In genomic region chr15:89195261-89195681, GRCm38 (mm10) we compare ENCODE assay signal across 8 mouse cellular contexts. TPM values are rescaled to one million over a fixed set of nuclear protein-coding genes. Genes with fewer than 3 reads are reported as not detected.
DNase-seq lines count a peak whose midpoint lies in the region; ATAC-seq lines count a peak whose summit lies in the region.

No protein-coding gene starts in this region.

- peak overlapping the region; percentile 99 for H3K27ac ChIP-seq in embryonic facial prominence, embryonic 14.5 days (replicated peaks; ENCODE audit: low read depth, low read length)
- H3K27ac ChIP-seq in neural tube, embryonic 13.5 days (replicated peaks): peak overlapping the region; percentile 99

- intact Hi-C loops in left cerebral cortex, postnatal 10 days (cut with DNase I): loop anchor here (5.0 kb wide), 1 partner anchor 73 kb away; the partner anchor contains the start of gene Tubgcp6

- peak; percentile 60 to 61 for DNase-seq in cerebellum, postnatal 10 days
- DNase-seq in cerebellum, adult 8-10 months: no peak
- peak; percentile 13 for DNase-seq in 416B (ENCODE audit: low read depth)
- peak; percentile 60 for DNase-seq in embryonic facial prominence, embryonic 14.5 days (ENCODE audit: low spot score)
- peak; percentile 49 to 58 for DNase-seq in kidney, postnatal 4 days
- DNase-seq in left cerebral cortex, postnatal 10 days (ENCODE audit: extremely low spot score in 1 of 2, low spot score in 2 of 2): no peak
- no peak for DNase-seq in ovary, postnatal 14 days (ENCODE audit: low spot score)

- H3K9me3 ChIP-seq in embryonic facial prominence, embryonic 14.5 days (ENCODE audit: control insufficient read depth, low read length): no peaks in the 10 kb centered on the region
- H3K9me3 ChIP-seq in neural tube, embryonic 13.5 days: no peaks in the 10 kb centered on the region

- H3K9ac ChIP-seq in embryonic facial prominence, embryonic 14.5 days (ENCODE audit: low read depth, low read length): peak overlapping the region; percentile 96
- H3K9ac ChIP-seq in neural tube, embryonic 13.5 days: peak overlapping the region; percentile 99

- H3K4me1 ChIP-seq in embryonic facial prominence, embryonic 14.5 days (ENCODE audit: control insufficient read depth, insufficient read depth, low read length): peaks cover 16% of the 10 kb centered on the region
- H3K4me1 ChIP-seq in neural tube, embryonic 13.5 days (replicated peaks): peaks cover 21% of the 10 kb centered on the region

- 21% methylated on average over 6 of the region's 6 CpGs for WGBS in embryonic facial prominence, embryonic 14.5 days
- WGBS in neural tube, embryonic 13.5 days: 39% methylated on average over 6 of the region's 6 CpGs

- H3K4me2 ChIP-seq in embryonic facial prominence, embryonic 14.5 days (ENCODE audit: low read depth, low read length): peak overlapping the region; percentile 72
- peak overlapping the region; percentile 76 for H3K4me2 ChIP-seq in neural tube, embryonic 13.5 days

- H3K36me3 ChIP-seq in embryonic facial prominence, embryonic 14.5 days (ENCODE audit: control insufficient read depth, insufficient read depth, low read length): no peaks in the 10 kb centered on the region
- peaks cover 19% of the 10 kb centered on the region for H3K36me3 ChIP-seq in neural tube, embryonic 13.5 days

- ATAC-seq in embryonic facial prominence, embryonic 14.5 days (ENCODE audit: low read depth): no peak
- no peak for ATAC-seq in neural tube, embryonic 13.5 days (ENCODE audit: low read depth)

- H3K27me3 ChIP-seq in embryonic facial prominence, embryonic 14.5 days (replicated peaks; ENCODE audit: control insufficient read depth, insufficient read depth, low read length): no peaks in the 10 kb centered on the region
- no peaks in the 10 kb centered on the region for H3K27me3 ChIP-seq in neural tube, embryonic 13.5 days

- H3K4me3 ChIP-seq in embryonic facial prominence, embryonic 14.5 days (ENCODE audit: low read depth, low read length): peak overlapping the region; percentile 79
- H3K4me3 ChIP-seq in neural tube, embryonic 13.5 days: peak overlapping the region; percentile 93

RNA-seq across cellular contexts. Expression of gene Dennd6b, which starts 1.0 kb away (rescaled TPM):
- 11.4 and 13.1 TPM in 2 replicates for polyA plus RNA-seq in embryonic facial prominence, embryonic 14.5 days (2014; fragmentation: Nextera tagmentation; extraction: Ambion mirVana)
- polyA plus RNA-seq in neural tube, embryonic 13.5 days (2015; fragmentation: Nextera tagmentation; extraction: Ambion mirVana): 68.9 and 71.8 TPM in 2 replicates
- total RNA-seq in left cerebral cortex, postnatal 10 days (2021): 10 to 100 TPM; 41.4 to 41.8 TPM

RNA-seq across cellular contexts. Expression of gene Plxnb2, which starts 14.7 kb away (rescaled TPM):
- polyA plus RNA-seq in embryonic facial prominence, embryonic 14.5 days (2014; fragmentation: Nextera tagmentation; extraction: Ambion mirVana): 158 and 169 TPM in 2 replicates
- polyA plus RNA-seq in neural tube, embryonic 13.5 days (2015; fragmentation: Nextera tagmentation; extraction: Ambion mirVana): 89.8 and 94.5 TPM in 2 replicates
- total RNA-seq in left cerebral cortex, postnatal 10 days (2021): 10 to 100 TPM; 49.0 to 52.3 TPM

RNA-seq across cellular contexts. Expression of gene Ppp6r2, which starts 16.1 kb away (rescaled TPM):
- polyA plus RNA-seq in embryonic facial prominence, embryonic 14.5 days (2014; fragmentation: Nextera tagmentation; extraction: Ambion mirVana): 27.3 and 32.2 TPM in 2 replicates
- polyA plus RNA-seq in neural tube, embryonic 13.5 days (2015; fragmentation: Nextera tagmentation; extraction: Ambion mirVana): 64.8 and 76.9 TPM in 2 replicates
- total RNA-seq in left cerebral cortex, postnatal 10 days (2021): 100 to 1,000 TPM; 154 to 159 TPM

RNA-seq across cellular contexts. Expression of gene Mapk11, which starts 45.8 kb away (rescaled TPM):
- 7.8 and 8.6 TPM in 2 replicates for polyA plus RNA-seq in embryonic facial prominence, embryonic 14.5 days (2014; fragmentation: Nextera tagmentation; extraction: Ambion mirVana)
- 35.8 and 40.2 TPM in 2 replicates for polyA plus RNA-seq in neural tube, embryonic 13.5 days (2015; fragmentation: Nextera tagmentation; extraction: Ambion mirVana)
- total RNA-seq in left cerebral cortex, postnatal 10 days (2021): 10 to 100 TPM; 24.7 to 28.2 TPM

RNA-seq across cellular contexts. Expression of gene Mapk12, which starts 54.8 kb away (rescaled TPM):
- polyA plus RNA-seq in embryonic facial prominence, embryonic 14.5 days (2014; fragmentation: Nextera tagmentation; extraction: Ambion mirVana): 13.6 and 14.2 TPM in 2 replicates
- polyA plus RNA-seq in neural tube, embryonic 13.5 days (2015; fragmentation: Nextera tagmentation; extraction: Ambion mirVana): 6.7 and 7.0 TPM in 2 replicates
- 1 to 10 TPM; 5.0 to 5.3 TPM for total RNA-seq in left cerebral cortex, postnatal 10 days (2021)

Comparison
In these comparisons a context has a peak if more than half of its experiments do, and no peak if none do; other contexts are left out.
1. DNase-seq: peak in cerebellum, postnatal 10 days (2 of 2), 416B (single experiment), embryonic facial prominence, embryonic 14.5 days (single experiment) and kidney, postnatal 4 days (2 of 2); none in cerebellum, adult 8-10 months (single experiment), left cerebral cortex, postnatal 10 days (0 of 2) and ovary, postnatal 14 days (single experiment).